Mouse (Mus musculus) lung, postnatal 25 days (tissue): Measurements from ENCODE around the gene Anxa3.

Experiments
- DNase-seq: peaks from one replicate; pipeline ENCODE4 v3.0.0; 2022; ENCODE audit warnings: low spot score

The Anxa3 gene

GRCm38 (mm10) chr5:96792936-96793718 is at the start of gene Anxa3:
Gene Anxa3 (plus strand): TSS chr5:96793339.
- DNase-seq, result peak; percentile 86

GRCm38 (mm10) chr5:96747195-96747984 is 45.7 kb upstream of the Anxa3 start:
- no peak for DNase-seq

- DNase-seq, result no peak
Measured at GRCm38 (mm10) chr5:96757615-96758014, 35.5 kb upstream of the Anxa3 start.

GRCm38 (mm10) chr5:96762021-96762420 is 31.1 kb upstream of the Anxa3 start:
- no peak for DNase-seq

- DNase-seq, result peak; percentile 57
Measured at GRCm38 (mm10) chr5:96768846-96769471, 24.2 kb upstream of the Anxa3 start.

- no peak for DNase-seq
Measured at GRCm38 (mm10) chr5:96783506-96784288, 9.4 kb upstream of the Anxa3 start.

GRCm38 (mm10) chr5:96785096-96785495 is 8.0 kb upstream of the Anxa3 start:
- DNase-seq, result no peak

- DNase-seq, result peak; percentile 63
Measured at GRCm38 (mm10) chr5:96792422-96792821, 717 bp upstream of the Anxa3 start.

- peak; percentile 37 for DNase-seq
Measured at GRCm38 (mm10) chr5:96793953-96794635, 955 bp downstream of the Anxa3 start.

- peak; percentile 84 for DNase-seq
Measured at GRCm38 (mm10) chr5:96795752-96796151, 2.6 kb downstream of the Anxa3 start.

GRCm38 (mm10) chr5:96797465-96797864 is 4.3 kb downstream of the Anxa3 start:
- no peak for DNase-seq

GRCm38 (mm10) chr5:96799165-96799564 is 6.0 kb downstream of the Anxa3 start:
- DNase-seq, result no peak

- DNase-seq, result peak; percentile 43
Measured at GRCm38 (mm10) chr5:96799969-96800368, 6.8 kb downstream of the Anxa3 start.

GRCm38 (mm10) chr5:96802185-96802584 is 9.0 kb downstream of the Anxa3 start:
- peak; percentile 48 for DNase-seq

- DNase-seq, result peak; percentile 38
Measured at GRCm38 (mm10) chr5:96803091-96803490, 10.0 kb downstream of the Anxa3 start.

GRCm38 (mm10) chr5:96804304-96804703 is 11.2 kb downstream of the Anxa3 start:
- DNase-seq, result peak; percentile 82

GRCm38 (mm10) chr5:96804813-96805212 is 11.7 kb downstream of the Anxa3 start:
- no peak for DNase-seq

- DNase-seq, result no peak
Measured at GRCm38 (mm10) chr5:96810620-96811019, 17.5 kb downstream of the Anxa3 start.

- no peak for DNase-seq
Measured at GRCm38 (mm10) chr5:96824769-96825327, 31.7 kb downstream of the Anxa3 start.

GRCm38 (mm10) chr5:96827176-96827575 is 34.0 kb downstream of the Anxa3 start:
- no peak for DNase-seq

GRCm38 (mm10) chr5:96834338-96834737 is 41.2 kb downstream of the Anxa3 start:
- DNase-seq, result no peak
